Mouse (Mus musculus) frontal cortex, postnatal 10 days (tissue): ENCODE measurements at regions not wholly inside any gene's neighbourhood (a gene's known extent, or its start where the extent isn't known, plus 50 kb on each side); places are given as distances from the start of the nearest gene placed in this dataset.
A peak's percentile ranks its signal among the peaks of the same experiment; 100 is the strongest.
"Not testable (repeated sequence)": the region's sequence is repeated elsewhere in the genome, so short reads cannot be mapped to it uniquely, and the experiment has no call there.

ENCODE experiments used
- DNase-seq, 2 experiments: peaks; one replicate each; pipeline ENCODE4 v3.0.0; 2022; ENCODE audit warnings: low spot score in 2 of 2, mixed read lengths in 1 of 2

DNA sequence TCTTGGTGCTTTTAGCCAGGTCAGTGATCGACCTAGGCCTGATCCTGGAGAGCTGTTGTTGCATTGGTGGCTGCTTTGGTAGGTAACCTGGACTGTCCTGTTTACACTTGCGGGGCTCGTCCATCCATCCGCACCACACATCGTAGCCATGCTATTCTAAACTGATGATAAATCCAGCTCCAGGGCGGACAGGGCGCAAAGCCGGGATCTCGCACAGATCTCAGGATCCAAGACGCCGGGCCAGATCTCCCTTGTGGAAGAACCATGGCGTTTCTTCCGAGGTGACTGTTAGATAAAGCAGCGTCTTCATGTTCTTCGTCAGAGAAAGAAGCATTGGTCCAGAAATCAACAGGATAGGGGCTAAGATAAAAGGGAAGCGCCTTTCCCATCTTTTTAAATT, 115.6 kb downstream of the Sec16b start:
- DNase-seq: not testable (repeated sequence)

DNA sequence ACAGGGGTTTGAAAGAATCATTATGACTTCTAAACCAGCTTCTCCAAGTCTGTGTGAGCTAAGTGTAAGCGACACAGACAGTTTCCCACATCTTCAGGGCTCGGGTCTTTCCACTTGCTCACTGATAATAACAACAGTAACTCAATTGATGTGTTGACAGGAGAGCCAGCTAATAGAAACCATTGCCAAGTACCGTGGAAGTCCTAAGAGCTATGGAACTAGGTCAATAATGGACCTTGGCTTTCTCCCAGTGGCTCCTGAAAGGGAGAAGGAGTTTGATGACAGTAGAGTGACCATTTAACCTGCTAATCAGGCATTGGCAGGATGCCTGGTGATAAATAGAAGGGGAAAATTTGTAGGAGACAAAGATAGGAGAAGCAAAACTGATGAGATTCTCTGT, 126.1 kb downstream of the Sec16b start:
- no peak for DNase-seq

DNA sequence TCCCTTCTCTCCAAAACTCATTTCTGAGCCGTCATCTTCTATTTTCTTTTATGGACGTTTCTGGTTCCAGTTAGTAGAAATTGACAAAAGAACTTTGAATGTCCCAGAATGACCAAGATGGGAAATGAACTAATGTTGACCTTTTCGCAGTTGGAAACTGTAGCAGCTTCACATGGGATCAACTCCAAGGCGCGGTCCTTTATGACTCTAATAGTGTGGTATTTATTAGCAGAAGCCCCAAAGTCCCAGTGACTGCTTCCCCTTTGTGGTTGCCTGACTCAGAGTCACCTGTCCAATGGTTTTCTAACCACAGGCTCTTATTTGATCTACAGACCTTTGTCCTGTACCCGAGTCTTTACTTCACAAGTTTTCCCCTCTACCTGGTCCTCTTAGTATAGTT, 126.9 kb downstream of the Sec16b start:
- no peak for DNase-seq

DNA sequence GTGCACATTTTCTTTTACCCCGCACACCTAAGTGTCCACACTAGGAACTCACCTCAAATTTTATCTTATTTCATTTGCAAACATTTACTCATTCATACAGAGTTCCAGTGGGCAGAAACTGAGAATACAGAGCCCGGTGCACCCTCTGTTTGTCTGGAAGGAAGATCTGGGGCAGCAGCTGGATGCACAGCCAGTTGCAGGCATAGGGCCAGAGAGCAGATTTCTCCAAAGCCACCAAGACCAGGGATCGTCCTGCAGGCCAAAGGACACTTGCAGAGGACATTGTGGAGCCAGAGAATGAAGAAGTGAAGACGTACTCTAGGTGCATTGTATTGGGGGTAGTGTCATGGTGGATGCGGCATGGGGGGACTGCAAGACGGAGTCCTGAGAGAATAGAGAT, 129.2 kb downstream of the Sec16b start:
- no peak for DNase-seq

DNA sequence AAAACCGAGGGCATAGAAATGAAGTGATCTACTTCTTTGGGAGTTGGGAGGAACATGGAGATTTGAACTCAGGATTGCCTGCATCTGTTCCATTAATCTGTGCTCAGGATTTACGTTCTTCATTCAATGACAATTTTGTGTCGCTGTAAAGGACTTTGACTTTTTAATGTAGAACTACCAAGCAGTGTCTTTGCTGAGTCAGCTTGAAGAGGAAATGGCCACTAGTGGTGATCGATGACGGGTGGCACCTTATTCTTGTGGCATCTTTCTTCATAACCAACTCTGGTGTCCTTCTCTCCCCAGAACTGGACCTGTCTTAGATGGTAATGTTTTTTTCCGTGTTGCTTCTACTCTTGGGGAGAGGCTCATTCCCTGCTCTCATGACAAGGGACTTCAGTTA, 137.0 kb downstream of the Sec16b start:
- no peak for DNase-seq

DNA sequence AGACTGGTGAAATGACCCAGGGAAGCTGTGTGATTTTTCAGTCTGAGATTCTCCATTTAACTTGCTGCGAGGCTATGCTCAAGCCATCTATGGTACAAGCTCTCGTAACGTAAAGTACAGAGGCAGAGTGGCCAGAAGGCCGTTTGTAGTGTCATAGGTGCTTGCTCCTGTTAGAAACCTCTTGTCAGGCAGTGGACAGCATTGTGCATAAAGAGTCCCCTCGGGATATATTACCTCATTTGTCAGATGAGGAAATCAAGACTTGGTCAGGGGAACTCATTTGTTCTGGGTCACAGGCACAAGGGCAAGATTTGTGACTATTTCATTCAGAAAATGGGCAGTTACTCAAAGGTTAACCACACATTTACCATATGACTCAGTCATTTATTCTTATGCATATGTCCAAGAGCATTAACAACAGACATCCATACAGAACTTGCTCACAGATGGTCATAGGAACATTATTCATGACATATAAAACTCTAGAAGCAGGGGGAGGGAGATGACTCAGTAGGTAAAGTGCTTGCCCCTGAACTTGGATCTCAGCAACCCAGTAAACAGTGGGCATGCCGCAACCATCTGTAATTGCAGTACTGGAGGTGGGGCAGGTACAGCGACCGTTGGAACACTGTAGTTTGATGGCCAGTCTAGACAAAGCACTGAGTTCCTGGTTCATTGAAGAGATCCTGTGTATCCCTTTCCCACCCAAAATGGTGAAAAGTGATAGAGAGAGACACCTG, 139.3 kb downstream of the Sec16b start:
- DNase-seq: no peak

DNA sequence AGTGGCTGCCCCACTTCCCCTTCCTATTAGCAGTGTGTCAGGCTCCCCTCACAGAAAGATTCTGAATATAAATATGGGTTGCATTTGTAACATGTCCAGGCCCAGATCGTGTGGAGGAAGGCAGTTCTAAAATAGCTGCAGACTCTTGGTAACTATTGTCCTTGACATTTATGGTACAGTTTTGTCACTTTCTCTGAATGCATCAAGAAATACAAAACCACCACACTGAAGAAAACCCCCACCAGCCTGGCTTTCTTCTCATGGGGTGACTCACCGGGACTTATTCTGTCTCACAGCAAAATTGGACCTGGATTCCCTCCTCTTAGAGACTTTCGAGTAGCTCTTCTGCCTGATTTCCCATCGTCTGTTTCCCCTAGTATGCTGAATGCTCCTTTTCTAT, 148.9 kb downstream of the Sec16b start:
- peak in 1 of 2 experiments; percentile 11 for DNase-seq

DNA sequence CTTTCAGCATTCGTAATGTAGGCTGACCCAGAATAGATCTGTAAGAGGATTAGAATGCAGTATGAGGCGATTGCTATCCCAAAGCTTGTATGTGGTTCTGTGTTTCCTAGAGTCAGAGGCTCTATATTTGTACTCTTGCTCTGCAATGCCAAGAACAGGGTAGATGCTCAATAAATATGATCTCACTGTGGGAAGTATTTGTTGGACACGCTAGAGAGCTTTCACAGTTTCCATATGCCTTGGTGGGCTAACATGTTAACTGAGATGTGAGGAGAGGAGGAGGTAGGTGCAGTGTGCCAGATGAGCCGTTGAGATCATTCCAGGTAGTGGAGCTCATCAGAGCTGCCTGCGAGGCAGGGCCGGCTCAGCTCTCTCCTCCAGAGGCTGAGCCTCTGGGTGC, 163.1 kb downstream of the Sec16b start:
- DNase-seq: peak; percentile 8 to 18

DNA sequence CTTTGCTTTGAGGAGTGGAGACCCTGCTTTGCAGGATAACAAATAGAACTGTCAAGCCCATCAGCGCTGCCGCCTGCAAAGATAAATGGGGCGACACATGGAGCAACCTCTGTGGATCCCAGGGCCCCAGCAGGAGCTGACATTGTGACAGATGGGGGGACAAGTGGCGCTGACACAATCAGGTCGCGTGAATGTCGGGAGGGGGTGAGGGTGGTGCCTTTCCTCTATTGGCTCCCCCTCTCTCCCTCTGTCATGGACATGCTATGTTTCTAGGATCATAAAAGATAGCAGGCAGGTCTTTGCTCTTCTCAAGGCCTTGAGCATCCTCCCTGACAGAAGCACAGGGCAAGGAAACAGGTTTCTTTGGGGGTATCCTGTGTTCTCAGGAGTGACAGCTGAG, 177.8 kb downstream of the Sec16b start:
- no peak for DNase-seq

DNA sequence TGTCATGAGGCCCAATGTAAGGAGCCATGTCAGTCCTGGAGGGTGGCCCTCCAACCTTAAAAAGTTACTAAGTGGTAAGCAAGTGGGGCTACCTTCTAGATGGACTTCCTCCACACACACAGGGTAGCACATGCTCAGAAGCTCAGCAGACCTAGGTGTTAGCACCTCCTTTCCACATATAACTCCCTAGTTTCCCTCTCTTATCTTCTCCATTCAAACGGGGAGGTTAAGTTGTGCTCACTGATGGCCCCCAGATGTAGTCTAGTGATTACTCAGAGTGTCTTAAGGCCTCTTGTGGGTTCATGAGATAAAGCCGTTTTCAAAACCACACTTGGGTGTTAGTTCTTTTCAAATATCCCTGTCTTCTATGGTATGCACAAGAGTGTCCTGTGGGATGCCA, 188.7 kb downstream of the Sec16b start:
- DNase-seq: no peak

DNA sequence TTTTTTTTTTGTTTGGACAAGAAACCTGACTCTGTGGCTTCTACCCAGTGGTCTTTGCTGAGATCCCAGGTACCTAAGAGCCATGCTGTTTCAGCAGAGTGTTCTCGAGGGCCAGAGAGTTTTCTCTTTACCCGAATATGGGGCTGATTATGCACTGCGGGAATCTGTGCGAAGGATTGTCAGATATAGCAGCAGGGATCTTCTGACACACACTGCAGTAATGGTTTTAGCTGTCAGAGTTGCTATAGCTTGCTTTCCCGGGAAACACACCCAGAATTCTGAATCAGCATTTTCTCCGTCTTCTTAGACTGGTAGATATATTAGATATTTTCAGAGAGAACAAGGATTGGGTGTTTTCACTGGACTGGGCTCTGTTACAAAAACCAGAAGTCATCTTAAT, 197.1 kb downstream of the Sec16b start:
- DNase-seq: no peak

DNA sequence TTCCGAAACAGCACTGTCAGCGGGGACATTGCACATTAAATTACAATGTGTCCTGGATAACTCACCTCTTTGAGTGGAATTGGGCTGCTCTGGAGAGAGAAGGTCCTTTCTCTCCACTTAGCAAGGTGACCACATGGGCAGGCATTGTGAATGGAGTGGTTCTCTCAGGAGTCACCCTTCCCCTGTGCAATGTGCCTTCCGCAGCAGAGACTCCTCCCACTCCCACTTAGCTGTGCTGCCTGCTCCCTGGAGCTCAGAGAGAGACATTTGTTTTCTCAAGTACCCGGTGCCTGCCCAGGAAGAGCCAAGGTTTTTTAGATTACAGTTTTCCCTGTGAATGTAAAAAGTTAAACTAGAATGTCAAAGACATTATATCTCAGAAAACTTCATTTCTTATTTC, 198.8 kb downstream of the Sec16b start:
- DNase-seq: no peak

DNA sequence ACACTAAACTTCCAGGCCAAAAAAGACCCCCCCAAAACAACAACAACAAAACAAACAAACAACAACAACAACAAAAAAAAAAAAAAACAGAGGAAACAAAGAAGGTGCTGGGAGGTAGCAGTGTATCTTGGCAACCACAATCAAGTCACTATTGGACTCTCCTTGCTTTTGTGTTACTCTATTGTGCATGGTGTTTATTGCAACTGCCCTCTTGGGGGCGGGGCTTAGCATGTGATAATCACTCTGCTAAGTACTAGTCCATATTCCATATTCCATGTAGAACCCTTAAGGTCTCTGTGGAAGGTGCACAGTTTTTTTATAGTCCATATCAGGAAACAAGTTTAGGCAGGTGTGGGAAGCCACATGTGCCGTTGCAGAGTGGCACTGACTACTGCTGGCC, 200.7 kb downstream of the Sec16b start:
- no peak for DNase-seq

DNA sequence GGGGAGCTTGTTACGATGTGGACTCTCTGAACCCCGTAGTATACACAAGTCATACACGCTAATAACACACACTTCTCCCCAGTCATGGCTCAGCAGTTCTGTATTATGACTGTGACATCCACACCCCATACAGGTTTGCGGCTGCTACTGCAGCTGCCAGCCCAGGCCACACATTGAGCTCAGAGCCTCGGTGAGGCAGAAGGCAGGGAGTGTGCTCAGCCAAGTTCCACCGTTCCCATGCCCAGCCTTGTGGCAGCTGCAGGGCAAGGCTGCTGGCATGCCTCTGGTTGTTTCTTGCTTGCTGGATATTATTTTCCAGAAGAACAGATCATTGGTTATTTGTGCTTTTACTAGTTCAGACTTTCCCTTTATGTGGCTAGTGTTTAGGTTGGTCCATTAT, 202.6 kb downstream of the Sec16b start:
- no peak for DNase-seq

DNA sequence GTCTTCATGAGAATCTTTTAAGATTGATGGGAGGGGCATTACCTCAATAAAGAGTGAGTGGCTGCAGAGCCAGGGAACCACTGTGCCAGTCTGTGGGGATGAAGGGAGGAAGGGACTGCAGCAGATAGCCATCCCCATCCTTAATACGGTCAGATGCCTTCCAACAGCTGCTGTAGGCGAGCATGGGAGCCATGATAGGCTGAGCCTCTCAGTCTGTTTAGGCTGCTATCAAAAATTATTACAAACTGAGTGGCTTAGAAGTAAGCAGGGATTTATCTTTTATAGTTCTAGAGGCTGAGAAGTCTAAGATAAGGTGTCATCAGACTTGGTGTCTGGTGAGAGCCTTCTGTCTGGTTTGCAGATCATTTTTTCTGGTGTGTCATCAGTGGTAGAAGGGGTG, 204.3 kb downstream of the Sec16b start:
- DNase-seq: no peak

DNA sequence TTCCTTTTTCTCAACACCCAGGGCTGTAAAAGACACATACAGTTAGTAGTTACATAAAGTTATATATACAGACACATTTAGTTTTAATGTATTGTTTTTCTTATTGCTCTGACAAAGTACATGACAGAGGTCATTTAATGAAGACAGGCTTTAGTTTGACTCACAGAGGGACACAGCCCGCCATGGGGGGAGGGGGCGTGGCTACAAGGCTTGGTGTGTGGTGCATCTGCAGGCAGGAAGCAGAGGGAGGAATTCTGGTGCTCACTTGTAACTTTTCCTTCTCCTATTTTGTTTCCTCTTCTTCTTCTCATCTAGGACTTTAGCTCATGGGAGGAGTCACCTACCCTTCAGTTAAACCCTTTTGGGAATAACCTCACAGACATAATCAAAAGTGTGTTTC, 206.0 kb downstream of the Sec16b start:
- no peak for DNase-seq

DNA sequence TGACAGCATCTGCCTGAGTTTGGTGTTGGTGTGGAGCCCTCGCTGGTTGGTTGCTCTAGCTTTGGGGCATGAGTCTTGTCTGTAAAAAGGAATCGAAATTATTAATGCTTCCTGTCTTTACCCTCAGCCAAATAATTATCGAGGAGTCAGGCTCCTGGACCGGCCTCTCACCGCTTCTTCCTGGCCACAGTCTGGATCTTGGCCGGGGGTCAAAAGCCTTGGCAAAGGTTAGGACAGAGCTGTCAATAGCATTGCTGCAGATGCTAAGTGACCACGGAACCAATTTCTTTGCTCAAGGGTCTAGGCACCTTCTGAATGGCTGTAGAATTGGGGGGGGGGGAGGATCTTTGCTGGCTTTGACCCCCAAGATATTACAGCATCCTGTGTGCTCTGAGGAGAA, 207.3 kb downstream of the Sec16b start:
- no peak for DNase-seq

DNA sequence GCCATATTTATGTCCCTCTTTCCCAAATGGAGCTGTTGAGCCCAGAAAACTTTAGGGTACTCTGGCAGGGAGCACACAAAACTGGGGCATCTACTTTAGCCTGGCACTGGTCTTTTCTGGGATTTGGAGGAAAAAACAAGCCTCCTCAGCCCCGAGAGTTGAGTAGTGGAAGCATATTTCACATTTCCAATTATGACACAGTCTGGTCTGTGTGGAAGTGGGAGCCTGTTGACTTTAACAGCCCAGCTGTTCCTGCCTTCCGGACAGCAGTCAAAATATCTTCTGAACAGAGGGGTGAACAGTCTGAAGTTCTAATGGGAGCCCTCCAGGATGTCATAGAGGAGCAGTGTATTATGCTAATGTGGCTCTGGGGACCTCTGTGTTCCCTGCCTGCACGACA, 209.1 kb downstream of the Sec16b start:
- DNase-seq: no peak

DNA sequence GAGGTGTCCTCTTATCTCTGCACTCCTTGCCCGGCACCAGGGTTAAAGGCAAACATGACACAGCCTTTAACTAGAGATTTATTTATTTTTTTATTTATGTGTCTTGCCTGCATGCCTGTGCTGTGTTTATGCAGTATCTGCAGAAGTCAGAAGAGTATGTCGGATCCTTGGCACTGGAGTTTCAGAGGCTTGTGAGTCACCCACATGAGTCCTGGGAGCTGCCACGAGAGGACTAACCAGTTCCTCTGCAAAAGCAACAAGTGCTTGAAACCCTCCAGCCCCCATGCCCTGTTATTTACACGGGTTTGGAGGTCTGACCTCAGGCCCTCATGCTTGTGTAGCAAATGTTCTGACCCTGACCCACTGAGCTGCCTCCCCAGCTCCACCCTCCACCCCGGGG, 210.6 kb downstream of the Sec16b start:
- no peak for DNase-seq

DNA sequence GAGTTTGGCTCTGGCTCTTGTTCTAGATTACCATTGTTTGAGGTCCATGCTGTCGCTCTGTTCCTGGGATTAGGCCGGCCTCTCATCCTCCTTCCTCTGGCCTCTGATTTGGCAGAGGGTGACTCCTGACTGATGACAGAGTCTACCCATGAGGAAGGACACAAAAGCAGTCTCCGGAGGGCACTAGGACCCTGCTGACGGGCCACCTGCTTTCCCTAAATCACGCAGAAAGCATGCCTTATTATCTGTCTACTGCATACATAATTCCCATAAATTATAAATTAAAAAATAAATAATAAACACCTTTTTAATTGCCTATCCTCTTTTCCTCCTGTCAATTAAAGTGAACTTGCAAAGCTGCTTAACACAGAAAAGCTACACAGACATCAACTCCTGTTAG, 215.4 kb downstream of the Sec16b start:
- no peak for DNase-seq

DNA sequence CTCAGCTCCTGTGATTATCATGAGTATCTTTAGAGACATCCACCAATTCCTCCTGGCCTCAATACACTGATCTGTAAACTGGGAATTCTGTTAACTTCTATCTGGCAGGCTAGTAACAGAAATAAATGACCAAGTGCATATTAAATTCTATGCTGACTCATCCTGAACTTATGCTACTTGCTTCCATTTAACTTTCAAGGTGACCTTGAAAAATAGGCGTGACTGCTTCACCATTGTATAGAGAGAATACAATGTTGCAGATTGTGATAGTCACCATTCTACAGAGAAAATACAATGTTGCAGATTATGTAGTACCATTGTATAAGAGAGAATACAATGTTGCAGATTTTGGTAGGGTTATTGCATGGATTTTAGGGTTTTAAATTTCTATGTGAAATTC, 224.6 kb downstream of the Sec16b start:
- DNase-seq: no peak

DNA sequence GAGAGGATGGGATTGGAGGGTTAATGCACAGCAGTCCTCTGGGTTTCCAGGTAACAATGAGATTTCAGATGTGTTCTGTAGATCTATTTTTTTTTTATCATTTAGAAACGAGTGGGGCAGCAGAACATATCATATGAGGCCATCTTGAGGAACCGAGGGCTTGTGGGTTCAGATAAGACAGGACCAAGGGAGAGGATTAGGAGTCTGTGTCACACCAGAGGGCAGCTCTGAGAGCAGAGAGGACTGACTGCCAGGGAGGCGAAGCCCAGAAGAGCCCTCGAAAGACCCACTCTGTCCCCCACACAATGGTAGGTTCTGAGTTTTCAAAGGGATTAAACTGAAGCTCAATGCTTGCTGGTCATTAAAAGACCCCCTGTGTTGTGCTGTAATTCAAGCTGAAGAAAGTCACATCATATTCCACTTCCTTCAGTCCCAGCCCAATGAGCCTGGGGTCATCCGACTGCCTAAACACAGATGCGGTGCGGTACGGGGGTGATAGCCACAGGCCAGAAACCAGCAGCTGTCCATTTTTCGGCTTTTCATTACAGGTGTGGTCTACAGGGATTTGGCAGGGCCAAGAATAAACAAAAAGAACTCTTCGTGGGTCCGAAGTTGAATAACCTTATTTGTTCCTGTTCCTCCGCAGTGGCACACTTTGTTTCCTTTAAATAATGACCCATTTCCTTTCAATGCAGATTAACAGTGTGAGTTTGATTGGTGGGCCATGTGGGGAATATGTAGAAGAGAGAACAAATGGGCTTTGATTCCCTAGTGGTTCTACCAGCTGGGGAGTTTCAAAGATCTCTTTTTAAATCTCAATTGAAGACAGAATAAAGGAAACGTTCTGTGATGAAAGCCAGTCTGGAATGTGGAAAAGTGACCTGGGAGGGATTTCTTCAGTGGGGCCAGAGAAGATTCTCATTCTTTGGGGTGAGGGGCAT, 234.5 kb downstream of the Sec16b start:
- DNase-seq: no peak

DNA sequence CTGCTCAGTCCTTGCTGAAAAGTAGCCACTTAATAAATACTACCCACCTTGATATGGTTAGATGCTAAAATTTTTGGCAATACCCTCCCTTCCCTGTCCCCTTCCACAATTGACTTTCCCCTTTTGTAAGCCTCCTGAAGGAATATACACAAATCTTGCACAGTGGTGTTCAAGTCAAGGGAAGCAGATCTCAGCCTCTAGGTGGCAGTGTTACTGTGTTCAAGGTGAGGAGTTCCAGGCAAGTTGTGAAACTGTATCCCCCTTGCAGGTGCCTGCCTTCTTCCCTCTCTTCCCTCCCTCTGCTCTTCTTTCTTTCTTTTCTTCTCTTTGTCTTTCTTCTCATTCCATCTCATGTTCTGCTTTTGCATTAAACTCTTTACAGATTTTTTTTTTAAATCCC, 239.1 kb downstream of the Sec16b start:
- DNase-seq: peak; percentile 48 to 67
